Mouse (Mus musculus) bone marrow, adult 2 months (tissue): ENCODE measurements around the gene Gm16867.
"Not testable (repeated sequence)": the region's sequence is repeated elsewhere in the genome, so short reads cannot be mapped to it uniquely, and the experiment has no call there.

Experiments used
- CTCF ChIP-seq: fragments of 200-500 bp; IDR thresholded peaks from 2 replicates; pipeline ENCODE4 v1.5.1; 2011; ENCODE audit warnings: low read length, control low read depth; ENCODE audit not compliant: control insufficient read depth, insufficient read depth
- POLR2A ChIP-seq: fragments of 200-500 bp; IDR thresholded peaks from 2 replicates; pipeline ENCODE4 v1.6.1; 2011; ENCODE audit warnings: low read depth, mild to moderate bottlenecking, control low read depth, low read length, borderline replicate concordance; ENCODE audit not compliant: control insufficient read depth

DNA sequence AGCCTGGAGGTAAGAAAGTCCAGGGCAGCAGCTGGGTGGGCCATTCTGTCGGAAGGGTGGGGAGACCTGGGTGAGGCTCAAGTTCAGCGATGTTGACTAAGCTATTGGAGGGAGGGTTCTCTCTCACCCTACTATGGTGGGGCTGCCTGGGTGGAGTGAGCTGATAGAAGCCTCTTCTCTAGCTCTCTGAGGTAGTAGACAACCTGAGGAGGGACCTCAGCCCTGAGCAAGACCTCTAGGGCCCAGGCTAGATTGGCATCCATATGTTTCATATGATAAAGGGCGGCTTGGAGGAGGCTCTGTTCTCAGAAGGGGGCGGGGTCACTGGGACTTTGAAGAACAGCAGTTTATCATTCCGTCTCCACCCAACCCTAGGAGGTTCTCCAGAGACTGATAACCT lies 37.0 kb upstream of the Gm16867 start:
- not testable (repeated sequence) for TF ChIP-seq CTCF, POLR2A
